Mouse (Mus musculus): ENCODE measurements around the gene Trim31. TPM values are rescaled to one million over a fixed set of nuclear protein-coding genes. Genes with fewer than 3 reads are reported as not detected.

Gene Trim31
- polyA plus RNA-seq, 1 experiment from 2014 or later: not detected

GRCm38 (mm10) chr17:36900691-36901090 lies 2.8 kb downstream of the Trim31 start:
- no peaks in the 10 kb centered on the region for H3K9me3 ChIP-seq
- no peak overlapping the region for H3K4me3 ChIP-seq
- no peaks in the 10 kb centered on the region for H3K4me1 ChIP-seq
- H3K4me2 ChIP-seq (replicated peaks): no peak overlapping the region
- no peaks in the 10 kb centered on the region for H3K27me3 ChIP-seq
- no peak overlapping the region for H3K9ac ChIP-seq (replicated peaks)
- 38% methylated on average over 1 of the region's 1 CpGs for whole genome bisulfite sequencing
- no peaks in the 10 kb centered on the region for H3K36me3 ChIP-seq
- no peak for ATAC-seq (ENCODE audit: low FRiP score, low read depth)
- H3K27ac ChIP-seq (replicated peaks): no peak overlapping the region

DNA sequence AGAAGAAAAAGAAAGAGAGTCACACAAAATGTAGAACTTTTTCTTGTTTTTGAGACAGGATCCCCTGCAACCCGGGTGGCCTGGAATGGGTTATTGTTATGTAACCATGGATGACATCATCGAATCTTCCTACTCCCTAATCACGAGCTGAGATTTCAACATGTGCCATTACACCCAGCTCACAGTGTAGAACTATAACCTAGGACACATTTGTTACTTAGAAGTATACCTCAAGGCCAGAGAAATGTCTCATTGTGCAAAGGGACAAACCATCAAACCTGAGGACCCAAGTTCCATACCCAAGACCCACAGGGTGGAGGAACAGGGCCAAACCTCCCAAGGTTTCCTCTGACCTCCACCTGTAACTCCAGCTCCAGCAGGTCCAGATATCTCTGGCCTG lies 5.7 kb downstream of the Trim31 start:
- Histone ChIP-seq H3K9ac (replicated peaks) (no peak overlapping the region), H3K27me3 (no peaks in the 10 kb centered on the region), H3K27ac (replicated peaks) (no peak overlapping the region), H3K4me2 (replicated peaks) (no peak overlapping the region), H3K36me3 (no peaks in the 10 kb centered on the region), H3K9me3 (no peaks in the 10 kb centered on the region), H3K4me3 (no peak overlapping the region), H3K4me1 (no peaks in the 10 kb centered on the region)
- WGBS: 78% methylated on average over 3 of the region's 3 CpGs
- no peak for ATAC-seq (ENCODE audit: low FRiP score, low read depth)

GRCm38 (mm10) chr17:36908235-36908634 lies 10.3 kb downstream of the Trim31 start:
- Histone ChIP-seq H3K4me3 (no peak overlapping the region), H3K27ac (replicated peaks) (no peak overlapping the region), H3K4me2 (replicated peaks) (no peak overlapping the region), H3K27me3 (no peaks in the 10 kb centered on the region), H3K9me3 (no peaks in the 10 kb centered on the region), H3K9ac (replicated peaks) (no peak overlapping the region), H3K4me1 (no peaks in the 10 kb centered on the region), H3K36me3 (no peaks in the 10 kb centered on the region)
- WGBS: 52% methylated on average over 1 of the region's 1 CpGs
- no peak for ATAC-seq (ENCODE audit: low FRiP score, low read depth)

- H3K9ac ChIP-seq (replicated peaks): no peak overlapping the region
- ATAC-seq (ENCODE audit: low FRiP score, low read depth): no peak
- no peak overlapping the region for H3K4me3 ChIP-seq
- no peaks in the 10 kb centered on the region for H3K9me3 ChIP-seq
- no peaks in the 10 kb centered on the region for H3K27me3 ChIP-seq
- WGBS: 62% methylated on average over 4 of the region's 4 CpGs
- no peaks in the 10 kb centered on the region for H3K4me1 ChIP-seq
- no peaks in the 10 kb centered on the region for H3K36me3 ChIP-seq
- no peak overlapping the region for H3K27ac ChIP-seq (replicated peaks)
- H3K4me2 ChIP-seq (replicated peaks): no peak overlapping the region
Observed at GRCm38 (mm10) chr17:36909802-36910201, 11.9 kb downstream of the Trim31 start.

GRCm38 (mm10) chr17:36912031-36912430 lies 14.1 kb downstream of the Trim31 start:
- ATAC-seq (ENCODE audit: low FRiP score, low read depth): no peak
- WGBS: 90% methylated on average over 2 of the region's 2 CpGs

GRCm38 (mm10) chr17:36914108-36914507 lies 16.2 kb downstream of the Trim31 start:
- Histone ChIP-seq H3K4me2 (replicated peaks) (no peak overlapping the region), H3K27me3 (no peaks in the 10 kb centered on the region; the same call in 1 of the 2 replicates), H3K4me3 (no peak overlapping the region), H3K27ac (replicated peaks) (no peak overlapping the region), H3K36me3 (no peaks in the 10 kb centered on the region), H3K4me1 (no peaks in the 10 kb centered on the region), H3K9ac (replicated peaks) (no peak overlapping the region), H3K9me3 (no peaks in the 10 kb centered on the region)
- WGBS: 16% methylated on average over 2 of the region's 2 CpGs
- ATAC-seq (ENCODE audit: low FRiP score, low read depth): peak; percentile 58; the same call in 1 of the 2 replicates

More at GRCm38 (mm10) chr17:36912031-36912430, 14.1 kb downstream of the Trim31 start:
- no peak overlapping the region for H3K4me2 ChIP-seq (replicated peaks)
- H3K9me3 ChIP-seq: no peaks in the 10 kb centered on the region
- no peak overlapping the region for H3K9ac ChIP-seq (replicated peaks)
- H3K4me3 ChIP-seq: no peak overlapping the region
- H3K27me3 ChIP-seq: no peaks in the 10 kb centered on the region; the same call in 1 of the 2 replicates
- no peaks in the 10 kb centered on the region for H3K4me1 ChIP-seq
- H3K27ac ChIP-seq (replicated peaks): no peak overlapping the region
- H3K36me3 ChIP-seq: no peaks in the 10 kb centered on the region

DNA sequence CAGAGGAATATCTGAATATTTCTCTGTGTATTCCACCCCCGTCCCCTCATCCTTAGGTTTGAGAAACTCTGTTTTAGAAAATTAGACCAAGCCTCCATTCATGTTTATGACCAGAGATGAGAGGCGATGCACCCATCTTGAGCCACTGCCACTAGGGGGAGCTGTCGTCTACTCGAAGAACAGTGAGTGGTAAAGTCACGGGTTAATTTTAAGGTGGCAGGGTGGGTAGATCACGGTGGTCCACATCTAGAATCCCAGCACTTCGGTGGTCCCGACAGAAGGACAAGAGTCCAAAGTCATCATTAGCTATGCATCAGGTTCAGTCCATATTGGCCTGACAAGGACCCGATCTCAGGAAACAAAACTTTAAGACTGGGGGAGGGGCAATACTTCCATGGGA lies 17.2 kb downstream of the Trim31 start:
- Histone ChIP-seq H3K4me1 (no peaks in the 10 kb centered on the region), H3K9me3 (no peaks in the 10 kb centered on the region), H3K27ac (replicated peaks) (no peak overlapping the region), H3K9ac (replicated peaks) (no peak overlapping the region), H3K27me3 (no peaks in the 10 kb centered on the region; the same call in 1 of the 2 replicates), H3K4me2 (replicated peaks) (no peak overlapping the region), H3K36me3 (no peaks in the 10 kb centered on the region), H3K4me3 (no peak overlapping the region)
- peak; percentile 49; the same call in 1 of the 2 replicates for ATAC-seq (ENCODE audit: low FRiP score, low read depth)
- WGBS: 16% methylated on average over 9 of the region's 9 CpGs

DNA sequence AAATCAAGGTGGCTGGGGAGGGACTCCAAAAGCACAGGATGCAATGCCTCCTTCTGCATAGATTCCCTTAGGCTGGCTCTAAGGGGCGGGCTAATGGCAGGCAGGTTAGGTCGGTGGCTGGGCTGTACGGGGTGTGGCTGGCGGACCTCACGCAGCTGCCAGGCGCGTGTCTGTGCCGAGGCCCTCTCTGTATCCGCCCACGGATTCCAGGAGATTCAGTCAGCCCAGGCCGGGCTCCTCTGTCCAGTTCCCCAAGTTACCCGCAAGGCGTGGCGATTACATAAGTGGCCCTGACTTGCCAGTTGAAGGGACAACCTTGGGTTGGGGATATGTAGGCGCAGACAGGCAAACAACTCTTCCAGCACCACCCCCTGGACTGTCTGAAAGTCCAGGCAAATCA lies 22.3 kb downstream of the Trim31 start:
- no peak overlapping the region for H3K4me3 ChIP-seq
- no peaks in the 10 kb centered on the region for H3K9me3 ChIP-seq
- H3K4me1 ChIP-seq: no peaks in the 10 kb centered on the region
- no peaks in the 10 kb centered on the region for H3K36me3 ChIP-seq
- no peaks in the 10 kb centered on the region; the same call in 1 of the 2 replicates for H3K27me3 ChIP-seq
- no peak overlapping the region for H3K27ac ChIP-seq (replicated peaks)
- ATAC-seq (ENCODE audit: low FRiP score, low read depth): no peak
- no peak overlapping the region for H3K9ac ChIP-seq (replicated peaks)
- 54% methylated on average over 15 of the region's 15 CpGs for WGBS
- H3K4me2 ChIP-seq (replicated peaks): no peak overlapping the region

DNA sequence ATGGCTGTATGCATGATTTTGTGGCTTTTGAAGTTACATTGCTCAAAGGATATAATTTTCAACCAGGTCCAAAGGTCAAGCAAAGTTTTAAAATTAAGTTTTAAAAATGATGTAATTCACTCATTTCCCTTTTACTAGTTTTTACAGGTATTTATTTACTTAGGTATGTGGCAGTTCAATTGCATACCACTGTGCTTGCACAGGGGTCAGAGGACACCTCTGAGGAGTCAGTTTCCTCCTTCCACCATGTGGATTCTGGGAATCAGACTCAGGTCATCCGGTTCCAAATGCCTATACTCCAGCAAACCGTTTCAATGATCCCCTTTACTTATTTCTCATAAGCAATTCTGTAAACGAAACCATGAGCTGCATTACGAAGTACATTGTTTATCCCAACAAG lies 24.8 kb downstream of the Trim31 start:
- no peak overlapping the region for H3K4me3 ChIP-seq
- no peak overlapping the region for H3K9ac ChIP-seq (replicated peaks)
- ATAC-seq (ENCODE audit: low FRiP score, low read depth): no peak
- H3K4me1 ChIP-seq: no peaks in the 10 kb centered on the region
- H3K4me2 ChIP-seq (replicated peaks): no peak overlapping the region
- 83% methylated on average over 4 of the region's 4 CpGs for WGBS
- H3K36me3 ChIP-seq: no peaks in the 10 kb centered on the region
- H3K27me3 ChIP-seq: no peaks in the 10 kb centered on the region
- no peaks in the 10 kb centered on the region for H3K9me3 ChIP-seq
- no peak overlapping the region for H3K27ac ChIP-seq (replicated peaks)

GRCm38 (mm10) chr17:36923491-36923890 lies 25.6 kb downstream of the Trim31 start:
- no peaks in the 10 kb centered on the region for H3K36me3 ChIP-seq
- 75% methylated on average over 4 of the region's 4 CpGs for WGBS
- no peak for ATAC-seq (ENCODE audit: low FRiP score, low read depth)

GRCm38 (mm10) chr17:36927496-36928120 lies 29.7 kb downstream of the Trim31 start:
- no peak for ATAC-seq (ENCODE audit: low FRiP score, low read depth)
- Histone ChIP-seq H3K27ac (replicated peaks) (no peak overlapping the region), H3K9me3 (no peaks in the 10 kb centered on the region), H3K9ac (replicated peaks) (no peak overlapping the region), H3K36me3 (no peaks in the 10 kb centered on the region), H3K27me3 (0 out of 2 replicates have a peak, but pooled peaks cover 3% of the 10 kb centered on the region), H3K4me2 (replicated peaks) (no peak overlapping the region), H3K4me3 (no peak overlapping the region), H3K4me1 (no peaks in the 10 kb centered on the region)
- WGBS: 68% methylated on average over 10 of the region's 10 CpGs

More at GRCm38 (mm10) chr17:36923491-36923890, 25.6 kb downstream of the Trim31 start:
- Histone ChIP-seq H3K4me2 (replicated peaks) (no peak overlapping the region), H3K27ac (replicated peaks) (no peak overlapping the region), H3K27me3 (no peaks in the 10 kb centered on the region), H3K4me1 (no peaks in the 10 kb centered on the region), H3K4me3 (no peak overlapping the region), H3K9ac (replicated peaks) (no peak overlapping the region), H3K9me3 (no peaks in the 10 kb centered on the region)

GRCm38 (mm10) chr17:36929236-36929932 lies 31.5 kb downstream of the Trim31 start:
- Histone ChIP-seq H3K4me1 (no peaks in the 10 kb centered on the region), H3K9ac (replicated peaks) (no peak overlapping the region), H3K27me3 (0 out of 2 replicates have a peak, but pooled peaks cover 3% of the 10 kb centered on the region), H3K4me3 (no peak overlapping the region), H3K36me3 (no peaks in the 10 kb centered on the region), H3K27ac (replicated peaks) (no peak overlapping the region), H3K4me2 (replicated peaks) (no peak overlapping the region), H3K9me3 (no peaks in the 10 kb centered on the region)
- no peak for ATAC-seq (ENCODE audit: low FRiP score, low read depth)
- WGBS: 79% methylated on average over 12 of the region's 12 CpGs

All from midbrain, embryonic 12.5 days (tissue).